Mouse (Mus musculus): ENCODE measurements around the gene Trabd2b.

DNA sequence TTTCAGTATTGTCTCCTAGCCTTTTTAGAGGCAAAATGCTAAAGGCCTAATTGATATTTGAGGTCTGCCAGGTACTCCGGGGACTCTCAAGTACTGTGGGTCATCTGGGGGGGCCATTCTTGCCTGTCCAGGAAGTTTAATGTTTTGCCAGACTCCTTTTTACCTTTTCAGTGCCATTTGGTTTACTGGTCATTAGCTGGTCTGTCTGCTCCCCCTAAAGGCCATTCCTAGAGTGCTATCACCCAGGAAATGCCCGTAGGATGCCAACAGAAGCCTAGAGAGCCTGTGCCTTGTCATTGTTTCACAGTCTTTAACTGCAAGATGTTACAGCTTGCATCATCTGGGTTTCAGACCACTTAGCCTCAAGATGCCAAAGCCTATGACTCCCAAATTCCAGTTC lies 35.7 kb downstream of the Trabd2b start:
- no peak for TF ChIP-seq CTCF (IDR thresholded peaks at IDR 0.05; ENCODE audit: low read depth, low read length)
- no peak for TF ChIP-seq POLR2A (IDR thresholded peaks at IDR 0.05; ENCODE audit: borderline replicate concordance, low read depth, low read length)
